In genomic region chr4:123584084-123584719, GRCm38 (mm10) we compare ENCODE assay signal across 8 mouse cellular contexts.
A peak's percentile ranks its signal among the peaks of the same experiment; 100 is the strongest.
DNase-seq lines count a peak whose midpoint lies in the region; ATAC-seq and TF ChIP-seq lines count a peak whose summit lies in the region.

No protein-coding gene starts in this region.

- no peak for DNase-seq in midbrain, embryonic 10.5 days (ENCODE audit: low spot score)
- no peak for DNase-seq in ovary, postnatal 10 days (ENCODE audit: low spot score)
- no peak for DNase-seq in cerebellum, postnatal 10 days
- no peak for DNase-seq in right cerebral cortex, adult 2 months (ENCODE audit: low spot score in 2 of 2)

- H3K4me3 ChIP-seq in midbrain, embryonic 12.5 days: no peak overlapping the region
- H3K4me3 ChIP-seq in midbrain, embryonic 10.5 days: no peak overlapping the region
- no peak overlapping the region for H3K4me3 ChIP-seq in cortical plate, adult 2 months (ENCODE audit: insufficient read depth, low read length)
- H3K4me3 ChIP-seq in hindbrain, embryonic 16.5 days (ENCODE audit: low read length): no peak overlapping the region

- no peak overlapping the region for H3K4me2 ChIP-seq in midbrain, embryonic 12.5 days (replicated peaks)
- no peak overlapping the region for H3K4me2 ChIP-seq in hindbrain, embryonic 16.5 days (ENCODE audit: low read length)

- ATAC-seq in midbrain, embryonic 12.5 days (ENCODE audit: low FRiP score, low read depth): no peak
- ATAC-seq in hindbrain, embryonic 16.5 days: 0 out of 2 replicates have a peak, but pooled peaks have one; percentile 3
- peak; percentile 90 for ATAC-seq in megakaryocyte-erythroid progenitor cell, adult 5-6 weeks (replicated peaks; ENCODE audit: low FRiP score, low TSS enrichment, poor library complexity, severe bottlenecking)

- H3K4me1 ChIP-seq in midbrain, embryonic 12.5 days: peaks cover 23% of the 10 kb centered on the region; the same call in 1 of the 2 replicates
- peaks cover 22% of the 10 kb centered on the region for H3K4me1 ChIP-seq in midbrain, embryonic 10.5 days
- H3K4me1 ChIP-seq in cortical plate, adult 2 months (ENCODE audit: control insufficient read depth, insufficient read depth, low read length): peaks cover 7% of the 10 kb centered on the region; the same call in 1 of the 2 replicates
- H3K4me1 ChIP-seq in hindbrain, embryonic 16.5 days (ENCODE audit: control insufficient read depth, insufficient read depth, low read depth, low read length): peaks cover 13% of the 10 kb centered on the region

- H3K27me3 ChIP-seq in midbrain, embryonic 12.5 days: no peaks in the 10 kb centered on the region
- no peaks in the 10 kb centered on the region for H3K27me3 ChIP-seq in midbrain, embryonic 10.5 days (ENCODE audit: low read depth, poor library complexity, severe bottlenecking)
- no peaks in the 10 kb centered on the region for H3K27me3 ChIP-seq in hindbrain, embryonic 16.5 days (replicated peaks; ENCODE audit: control insufficient read depth, insufficient read depth, low read length)

- no peak for TF ChIP-seq POLR2A in cortical plate, adult 2 months (IDR thresholded peaks at IDR 0.05; ENCODE audit: extremely low read depth, insufficient read depth, low read length)

- H3K9me3 ChIP-seq in midbrain, embryonic 12.5 days: no peaks in the 10 kb centered on the region
- H3K9me3 ChIP-seq in midbrain, embryonic 10.5 days (replicated peaks): no peaks in the 10 kb centered on the region
- no peaks in the 10 kb centered on the region for H3K9me3 ChIP-seq in hindbrain, embryonic 16.5 days (ENCODE audit: control insufficient read depth, low read length)

- no peak overlapping the region for H3K9ac ChIP-seq in midbrain, embryonic 12.5 days (replicated peaks)
- H3K9ac ChIP-seq in hindbrain, embryonic 16.5 days (ENCODE audit: low read depth, low read length): no peak overlapping the region

- 31% methylated on average over 8 of the region's 8 CpGs for WGBS in midbrain, embryonic 12.5 days
- WGBS in midbrain, embryonic 10.5 days: 34% methylated on average over 8 of the region's 8 CpGs
- 32% methylated on average over 8 of the region's 8 CpGs for WGBS in hindbrain, embryonic 16.5 days

- H3K36me3 ChIP-seq in midbrain, embryonic 12.5 days: no peaks in the 10 kb centered on the region
- H3K36me3 ChIP-seq in midbrain, embryonic 10.5 days: no peaks in the 10 kb centered on the region
- H3K36me3 ChIP-seq in hindbrain, embryonic 16.5 days (ENCODE audit: control insufficient read depth, insufficient read depth, low read length): no peaks in the 10 kb centered on the region

- TF ChIP-seq CTCF in cortical plate, adult 2 months (IDR thresholded peaks at IDR 0.05; ENCODE audit: extremely low read depth, insufficient read depth, low read length): peak; percentile 40; the same call in 1 of the 2 replicates

- H3K27ac ChIP-seq in midbrain, embryonic 12.5 days (replicated peaks): peak overlapping the region; percentile 35
- no peak overlapping the region for H3K27ac ChIP-seq in midbrain, embryonic 10.5 days (replicated peaks)
- no peak overlapping the region for H3K27ac ChIP-seq in cortical plate, adult 2 months (ENCODE audit: insufficient read depth, low read length)
- H3K27ac ChIP-seq in hindbrain, embryonic 16.5 days (ENCODE audit: low read depth, low read length): peak overlapping the region; percentile 8; the same call in 1 of the 2 replicates

Comparison
In these comparisons a context has a peak if more than half of its experiments do, and no peak if none do; other contexts are left out.
1. H3K27ac ChIP-seq: peak in midbrain, embryonic 12.5 days (single experiment) and hindbrain, embryonic 16.5 days (single experiment); none in midbrain, embryonic 10.5 days (single experiment) and cortical plate, adult 2 months (single experiment).